Mouse (Mus musculus): ENCODE data around the gene Nanp. TPM values are rescaled to one million over a fixed set of nuclear protein-coding genes. Genes with fewer than 3 reads are reported as not detected.
A peak's percentile ranks its signal among the peaks of the same experiment; 100 is the strongest.

Gene Nanp
- polyA plus RNA-seq, 1 experiment from 2014 or later: 40.8 TPM

- H3K27ac ChIP-seq (replicated peaks): no peak overlapping the region
- peak overlapping the region; percentile 75 for H3K4me3 ChIP-seq
- H3K4me1 ChIP-seq: peaks cover 16% of the 10 kb centered on the region
- H3K27me3 ChIP-seq: no peaks in the 10 kb centered on the region
- peak; percentile 76 for ATAC-seq (ENCODE audit: low FRiP score, low read depth)
- H3K36me3 ChIP-seq: no peaks in the 10 kb centered on the region
- no peaks in the 10 kb centered on the region for H3K9me3 ChIP-seq
- H3K9ac ChIP-seq (replicated peaks): peak overlapping the region; percentile 78
- peak overlapping the region; percentile 86 for H3K4me2 ChIP-seq (replicated peaks)
- WGBS: 72% methylated on average over 1 of the region's 1 CpGs
These were observed 29.6 kb downstream of the Nanp start for GRCm38 (mm10) chr2:151009515-151010085.

GRCm38 (mm10) chr2:151008939-151009509 lies 30.2 kb downstream of the Nanp start:
- Histone ChIP-seq H3K9ac (replicated peaks) (peak overlapping the region; percentile 78), H3K4me1 (peaks cover 16% of the 10 kb centered on the region), H3K27ac (replicated peaks) (peak overlapping the region; percentile 72), H3K4me3 (peak overlapping the region; percentile 75), H3K4me2 (replicated peaks) (peak overlapping the region; percentile 86), H3K36me3 (no peaks in the 10 kb centered on the region), H3K9me3 (no peaks in the 10 kb centered on the region), H3K27me3 (no peaks in the 10 kb centered on the region)
- peak; percentile 96 for ATAC-seq (ENCODE audit: low FRiP score, low read depth)
- WGBS: under 1% methylated on average over 56 of the region's 57 CpGs

GRCm38 (mm10) chr2:151008517-151008932 lies 30.7 kb downstream of the Nanp start:
- peak overlapping the region; percentile 72; the same call in 1 of the 2 replicates for H3K27ac ChIP-seq (replicated peaks)

GRCm38 (mm10) chr2:151008006-151008405 lies 31.2 kb downstream of the Nanp start:
- Histone ChIP-seq H3K36me3 (no peaks in the 10 kb centered on the region), H3K4me2 (replicated peaks) (peak overlapping the region; percentile 86), H3K9ac (replicated peaks) (peak overlapping the region; percentile 78; the same call in 1 of the 2 replicates), H3K27ac (replicated peaks) (no peak overlapping the region), H3K4me1 (peaks cover 16% of the 10 kb centered on the region), H3K9me3 (no peaks in the 10 kb centered on the region), H3K27me3 (no peaks in the 10 kb centered on the region), H3K4me3 (peak overlapping the region; percentile 75)
- WGBS: 53% methylated on average over 6 of the region's 6 CpGs
- no peak for ATAC-seq (ENCODE audit: low FRiP score, low read depth)

More at GRCm38 (mm10) chr2:151008517-151008932, 30.7 kb downstream of the Nanp start:
- no peaks in the 10 kb centered on the region for H3K27me3 ChIP-seq
- no peaks in the 10 kb centered on the region for H3K36me3 ChIP-seq
- peak overlapping the region; percentile 86 for H3K4me2 ChIP-seq (replicated peaks)
- H3K9me3 ChIP-seq: no peaks in the 10 kb centered on the region
- peak overlapping the region; percentile 78 for H3K9ac ChIP-seq (replicated peaks)
- peaks cover 16% of the 10 kb centered on the region for H3K4me1 ChIP-seq
- peak overlapping the region; percentile 75 for H3K4me3 ChIP-seq
- under 1% methylated on average over 21 of the region's 21 CpGs for WGBS
- no peak; the same call in none of the 2 replicates for ATAC-seq (ENCODE audit: low FRiP score, low read depth)

- ATAC-seq (ENCODE audit: low FRiP score, low read depth): no peak
- Histone ChIP-seq H3K4me2 (replicated peaks) (no peak overlapping the region), H3K27ac (replicated peaks) (no peak overlapping the region), H3K27me3 (no peaks in the 10 kb centered on the region), H3K4me1 (peaks cover 16% of the 10 kb centered on the region), H3K9ac (replicated peaks) (no peak overlapping the region), H3K36me3 (no peaks in the 10 kb centered on the region), H3K4me3 (no peak overlapping the region), H3K9me3 (no peaks in the 10 kb centered on the region)
- 66% methylated on average over 5 of the region's 5 CpGs for WGBS
These were observed 32.8 kb downstream of the Nanp start for GRCm38 (mm10) chr2:151006281-151006945.

GRCm38 (mm10) chr2:151004390-151004789 lies 34.8 kb downstream of the Nanp start:
- peaks cover 17% of the 10 kb centered on the region for H3K4me1 ChIP-seq
- WGBS: 95% methylated on average over 10 of the region's 10 CpGs
- H3K9me3 ChIP-seq: no peaks in the 10 kb centered on the region
- H3K9ac ChIP-seq (replicated peaks): no peak overlapping the region
- no peak overlapping the region for H3K4me2 ChIP-seq (replicated peaks)
- no peak for ATAC-seq (ENCODE audit: low FRiP score, low read depth)
- H3K4me3 ChIP-seq: no peak overlapping the region
- H3K36me3 ChIP-seq: no peaks in the 10 kb centered on the region
- no peaks in the 10 kb centered on the region for H3K27me3 ChIP-seq
- H3K27ac ChIP-seq (replicated peaks): no peak overlapping the region

GRCm38 (mm10) chr2:151003796-151004195 lies 35.4 kb downstream of the Nanp start:
- H3K4me2 ChIP-seq (replicated peaks): no peak overlapping the region
- H3K27me3 ChIP-seq: no peaks in the 10 kb centered on the region
- no peak overlapping the region for H3K27ac ChIP-seq (replicated peaks)
- 84% methylated on average over 6 of the region's 6 CpGs for WGBS
- no peak overlapping the region for H3K9ac ChIP-seq (replicated peaks)
- H3K9me3 ChIP-seq: no peaks in the 10 kb centered on the region
- H3K4me1 ChIP-seq: peaks cover 23% of the 10 kb centered on the region
- no peak overlapping the region for H3K4me3 ChIP-seq
- H3K36me3 ChIP-seq: no peaks in the 10 kb centered on the region
- ATAC-seq (ENCODE audit: low FRiP score, low read depth): no peak

- H3K27ac ChIP-seq (replicated peaks): no peak overlapping the region
- no peak for ATAC-seq (ENCODE audit: low FRiP score, low read depth)
- H3K9ac ChIP-seq (replicated peaks): no peak overlapping the region
- H3K36me3 ChIP-seq: no peaks in the 10 kb centered on the region
- H3K9me3 ChIP-seq: no peaks in the 10 kb centered on the region
- no peaks in the 10 kb centered on the region for H3K27me3 ChIP-seq
- 91% methylated on average over 5 of the region's 5 CpGs for WGBS
- H3K4me3 ChIP-seq: no peak overlapping the region
- H3K4me2 ChIP-seq (replicated peaks): no peak overlapping the region
- peaks cover 21% of the 10 kb centered on the region for H3K4me1 ChIP-seq
These were observed 37.5 kb downstream of the Nanp start for GRCm38 (mm10) chr2:151001619-151002175.

GRCm38 (mm10) chr2:151000402-151001178 lies 38.6 kb downstream of the Nanp start:
- no peak overlapping the region for H3K4me3 ChIP-seq
- H3K27me3 ChIP-seq: no peaks in the 10 kb centered on the region
- ATAC-seq (ENCODE audit: low FRiP score, low read depth): peak; percentile 68
- WGBS: 43% methylated on average over 7 of the region's 7 CpGs
- no peak overlapping the region for H3K9ac ChIP-seq (replicated peaks)
- no peaks in the 10 kb centered on the region for H3K9me3 ChIP-seq
- no peak overlapping the region for H3K4me2 ChIP-seq (replicated peaks)
- no peaks in the 10 kb centered on the region for H3K36me3 ChIP-seq
- H3K27ac ChIP-seq (replicated peaks): no peak overlapping the region
- peaks cover 21% of the 10 kb centered on the region for H3K4me1 ChIP-seq

- Histone ChIP-seq H3K4me1 (peaks cover 21% of the 10 kb centered on the region), H3K36me3 (no peaks in the 10 kb centered on the region), H3K27me3 (no peaks in the 10 kb centered on the region), H3K27ac (replicated peaks) (no peak overlapping the region), H3K4me3 (no peak overlapping the region), H3K9ac (replicated peaks) (no peak overlapping the region), H3K4me2 (replicated peaks) (no peak overlapping the region), H3K9me3 (no peaks in the 10 kb centered on the region)
- 0 out of 2 replicates have a peak, but pooled peaks have one; percentile 8 for ATAC-seq (ENCODE audit: low FRiP score, low read depth)
- 68% methylated on average over 3 of the region's 3 CpGs for WGBS
These were observed 40.2 kb downstream of the Nanp start for GRCm38 (mm10) chr2:150999021-150999420.

- Histone ChIP-seq H3K4me2 (replicated peaks) (no peak overlapping the region), H3K36me3 (no peaks in the 10 kb centered on the region), H3K27me3 (no peaks in the 10 kb centered on the region), H3K9me3 (no peaks in the 10 kb centered on the region), H3K4me1 (peaks cover 21% of the 10 kb centered on the region), H3K27ac (replicated peaks) (no peak overlapping the region), H3K9ac (replicated peaks) (no peak overlapping the region), H3K4me3 (no peak overlapping the region)
- no peak for ATAC-seq (ENCODE audit: low FRiP score, low read depth)
- 66% methylated on average over 5 of the region's 5 CpGs for WGBS
These were observed 41.6 kb downstream of the Nanp start for GRCm38 (mm10) chr2:150997618-150998017.
